Mouse (Mus musculus) right cerebral cortex, adult 18-20 months (tissue): ENCODE measurements at regions not wholly inside any gene's neighbourhood (a gene's known extent, or its start where the extent isn't known, plus 50 kb on each side); places are given as distances from the start of the nearest gene placed in this dataset.
A peak's percentile ranks its signal among the peaks of the same experiment; 100 is the strongest.
"Not testable (repeated sequence)": the region's sequence is repeated elsewhere in the genome, so short reads cannot be mapped to it uniquely, and the experiment has no call there.

Source experiments
- DNase-seq: peaks from one replicate; pipeline ENCODE4 v3.0.0; 2022; ENCODE audit warnings: mixed read lengths

- DNase-seq: no peak
Measured at GRCm38 (mm10) chr10:15321480-15321879, 603.5 kb upstream of the Gje1 start.

GRCm38 (mm10) chr10:15317017-15317607 is 599.1 kb upstream of the Gje1 start:
- no peak for DNase-seq

GRCm38 (mm10) chr10:15310650-15311049 is 592.6 kb upstream of the Gje1 start:
- DNase-seq: no peak

- no peak for DNase-seq
Measured at GRCm38 (mm10) chr10:15305811-15306473, 587.9 kb upstream of the Gje1 start.

GRCm38 (mm10) chr10:15300199-15301085 is 582.4 kb upstream of the Gje1 start:
- DNase-seq: peak; percentile 67

GRCm38 (mm10) chr10:15299331-15300198 is 581.6 kb upstream of the Gje1 start:
- DNase-seq: no peak

GRCm38 (mm10) chr10:15297257-15297656 is 579.2 kb upstream of the Gje1 start:
- DNase-seq: no peak

- no peak for DNase-seq
Measured at GRCm38 (mm10) chr10:15294125-15294524, 576.1 kb upstream of the Gje1 start.

GRCm38 (mm10) chr10:15263337-15263736 is 545.3 kb upstream of the Gje1 start:
- not testable (repeated sequence) for DNase-seq

- DNase-seq: not testable (repeated sequence)
Measured at GRCm38 (mm10) chr10:15262282-15262681, 544.3 kb upstream of the Gje1 start.

GRCm38 (mm10) chr10:15249402-15250086 is 531.5 kb upstream of the Gje1 start:
- no peak for DNase-seq

GRCm38 (mm10) chr10:15248899-15249298 is 530.9 kb upstream of the Gje1 start:
- no peak for DNase-seq

GRCm38 (mm10) chr10:15244376-15245262 is 526.6 kb upstream of the Gje1 start:
- DNase-seq: no peak

GRCm38 (mm10) chr10:15243460-15243859 is 525.4 kb upstream of the Gje1 start:
- DNase-seq: no peak

GRCm38 (mm10) chr10:15218883-15219282 is 500.9 kb upstream of the Gje1 start:
- DNase-seq: no peak

GRCm38 (mm10) chr10:15179585-15179984 is 461.6 kb upstream of the Gje1 start:
- no peak for DNase-seq

- DNase-seq: no peak
Measured at GRCm38 (mm10) chr10:15174421-15174820, 456.4 kb upstream of the Gje1 start.

- DNase-seq: no peak
Measured at GRCm38 (mm10) chr10:15172558-15172957, 454.5 kb upstream of the Gje1 start.

GRCm38 (mm10) chr10:15140703-15141102 is 422.7 kb upstream of the Gje1 start:
- no peak for DNase-seq
